Mouse (Mus musculus) hindbrain, postnatal 0 days (tissue): Measurements from ENCODE around the gene Depdc5. TPM values are rescaled to one million over a fixed set of nuclear protein-coding genes. Genes with fewer than 3 reads are reported as not detected.
"Not testable (repeated sequence)": the region's sequence is repeated elsewhere in the genome, so short reads cannot be mapped to it uniquely, and the experiment has no call there.

Experiments used
- ATAC-seq: fragments of 200-750 bp; cut with Nextera tagmentation; 2 replicates; pipeline ENCODE4 v1.8.0; 2017; ENCODE audit warnings: mild to moderate bottlenecking, moderate TSS enrichment, moderate library complexity
- DNase-seq: peaks from one replicate; pipeline ENCODE4 v3.0.0-alpha.2; 2015; ENCODE audit warnings: low spot score
- H3K27ac ChIP-seq: fragments of 300-500 bp; sonication (generic); 2 replicates; pipeline ENCODE4 v1.5.1; 2014; ENCODE audit warnings: mild to moderate bottlenecking
- H3K27me3 ChIP-seq: fragments of 300-500 bp; sonication (generic); 2 replicates; pipeline ENCODE4 v1.6.1; 2014; ENCODE audit warnings: low read length, mixed read lengths; ENCODE audit not compliant: insufficient read depth
- H3K36me3 ChIP-seq: fragments of 300-500 bp; sonication (generic); 2 replicates; pipeline ENCODE4 v1.6.1; 2014; ENCODE audit warnings: low read length, mixed read lengths; ENCODE audit not compliant: insufficient read depth
- H3K4me1 ChIP-seq: fragments of 300-500 bp; sonication (generic); 2 replicates; pipeline ENCODE4 v1.6.1; 2014; ENCODE audit warnings: antibody characterized with exemption, low read length, mixed read lengths; ENCODE audit not compliant: insufficient read depth
- H3K4me2 ChIP-seq: fragments of 300-500 bp; sonication (generic); 2 replicates; pipeline ENCODE4 v1.6.1; 2014; ENCODE audit warnings: low read depth, mild to moderate bottlenecking, low read length, moderate library complexity, mixed read lengths
- H3K4me3 ChIP-seq: fragments of 300-500 bp; sonication (generic); 2 replicates; pipeline ENCODE4 v1.5.1; 2014; ENCODE audit warnings: low read length
- H3K9ac ChIP-seq: fragments of 300-500 bp; sonication (generic); replicated peaks from 2 replicates; pipeline ENCODE4 v1.6.1; 2014; ENCODE audit warnings: mild to moderate bottlenecking, low read length, moderate library complexity, mixed read lengths
- H3K9me3 ChIP-seq: fragments of 300-500 bp; sonication (generic); 2 replicates; pipeline ENCODE4 v1.6.1; 2016; ENCODE audit warnings: low read length, mixed read lengths
- CTCF ChIP-seq: IDR thresholded peaks from 2 replicates; pipeline ENCODE4 v1.5.1; 2016; ENCODE audit warnings: antibody characterized with exemption, control low read depth, low read depth
- WGBS: fragments of 180-500 bp; shearing (Covaris S2); extraction: QIAGEN DNeasy Blood & Tissue Kit; methylation state at CpG from one replicate; pipeline ENCODE4 v1.1.7; 2014; 5-methylcytosine and 5-hydroxymethylcytosine counted together
- polyA plus RNA-seq: library from polyadenylated mRNA; unstranded; fragments of >200 nt; fragmentation: Nextera tagmentation; extraction: Ambion mirVana; gene quantifications from 2 replicates; pipeline ENCODE4 v1.2.1, GENCODE M21; 2015
- total RNA-seq: library from RNA; depleted of rRNA; stranded (reverse); fragments of >200 nt; gene quantifications from 2 replicates; pipeline ENCODE4 v1.2.3, GENCODE M21; 2014

The Depdc5 gene
- total and polyA plus RNA-seq, 2 experiments from 2014 or later: 15.8 to 35.7 TPM

DNA sequence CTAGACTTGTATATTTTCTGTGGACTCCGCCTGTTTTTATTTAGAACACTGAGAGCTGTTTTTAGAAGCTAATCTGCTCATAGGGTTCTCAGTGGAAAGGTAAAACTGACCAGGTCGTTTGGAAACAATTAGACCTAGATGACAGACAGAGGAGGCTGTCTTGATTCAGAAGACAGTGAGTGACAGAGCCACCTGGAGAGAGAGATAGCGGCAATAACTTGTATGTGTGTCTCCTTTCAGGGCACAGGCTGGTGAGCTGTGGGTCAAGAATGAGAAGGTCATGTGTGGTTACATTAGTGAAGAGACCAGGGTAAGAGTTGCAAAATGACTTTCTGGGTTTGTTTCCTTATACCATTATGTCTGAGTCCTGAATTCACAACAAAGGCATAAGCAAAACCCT lies 23.2 kb downstream of the Depdc5 start:
- DNase-seq (no peak), ATAC-seq (no peak)
- WGBS: 70% methylated on average over 3 of the region's 3 CpGs
- Histone ChIP-seq H3K27ac (no peak overlapping the region), H3K4me3 (no peak overlapping the region), H3K27me3 (no peaks in the 10 kb centered on the region), H3K9ac (no peak overlapping the region), H3K36me3 (peaks cover 20% of the 10 kb centered on the region; the same call in 1 of the 2 replicates), H3K4me2 (no peak overlapping the region), H3K4me1 (no peaks in the 10 kb centered on the region), H3K9me3 (no peaks in the 10 kb centered on the region)
- no peak for TF ChIP-seq CTCF

DNA sequence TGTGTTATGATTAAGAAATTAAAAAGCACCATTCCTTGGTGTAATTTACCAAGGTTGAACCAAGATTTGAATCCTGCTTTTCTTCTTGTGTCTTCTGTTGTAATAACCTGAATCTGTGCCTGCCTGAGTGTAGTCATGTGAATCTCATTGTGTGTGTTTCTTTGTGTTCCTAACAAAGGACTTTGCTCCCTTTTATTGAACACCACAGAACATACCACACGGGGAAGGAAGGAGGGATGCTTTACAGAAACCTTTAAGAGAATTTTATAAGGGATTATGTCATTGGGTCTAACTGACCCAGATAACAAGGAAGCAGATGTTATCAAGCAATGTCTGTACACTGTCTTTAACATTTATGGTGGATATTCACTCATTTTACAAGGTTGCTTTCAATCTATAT lies 44.0 kb downstream of the Depdc5 start:
- no peaks in the 10 kb centered on the region for H3K27me3 ChIP-seq
- TF ChIP-seq CTCF: no peak
- H3K4me3 ChIP-seq: no peak overlapping the region
- no peak overlapping the region for H3K9ac ChIP-seq
- ATAC-seq (no peak), DNase-seq (no peak)
- no peaks in the 10 kb centered on the region for H3K4me1 ChIP-seq
- peaks cover 21% of the 10 kb centered on the region; the same call in 1 of the 2 replicates for H3K36me3 ChIP-seq
- H3K4me2 ChIP-seq: no peak overlapping the region
- 20% methylated on average over 1 of the region's 1 CpGs for WGBS
- H3K9me3 ChIP-seq: no peaks in the 10 kb centered on the region
- H3K27ac ChIP-seq: no peak overlapping the region

DNA sequence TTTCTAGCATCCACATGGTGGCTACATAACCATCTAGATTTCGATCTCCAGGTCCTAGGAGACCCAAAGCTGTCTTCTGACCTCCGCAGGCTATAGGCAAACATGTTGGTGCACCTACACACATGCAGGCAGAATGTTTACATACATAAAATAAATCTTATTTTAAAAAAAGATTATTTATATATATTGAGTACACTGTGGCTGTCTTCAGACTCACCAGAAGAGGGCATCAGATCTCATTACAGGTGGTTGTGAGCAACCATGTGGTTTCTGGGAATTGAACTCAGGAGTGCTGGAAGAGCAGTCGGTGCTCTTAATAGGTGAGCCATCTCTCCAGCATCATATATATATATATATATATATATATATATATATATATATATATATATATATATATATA lies 50.6 kb downstream of the Depdc5 start:
- Histone ChIP-seq H3K27me3 (no peaks in the 10 kb centered on the region), H3K9me3 (no peaks in the 10 kb centered on the region), H3K36me3 (peaks cover 20% of the 10 kb centered on the region; the same call in 1 of the 2 replicates), H3K4me2 (no peak overlapping the region), H3K27ac (no peak overlapping the region), H3K4me3 (no peak overlapping the region), H3K4me1 (no peaks in the 10 kb centered on the region), H3K9ac (no peak overlapping the region)
- TF ChIP-seq CTCF: peak; percentile 36; the same call in 1 of the 2 replicates
- DNase-seq (no peak), ATAC-seq (no peak)
- WGBS: 73% methylated on average over 3 of the region's 3 CpGs

DNA sequence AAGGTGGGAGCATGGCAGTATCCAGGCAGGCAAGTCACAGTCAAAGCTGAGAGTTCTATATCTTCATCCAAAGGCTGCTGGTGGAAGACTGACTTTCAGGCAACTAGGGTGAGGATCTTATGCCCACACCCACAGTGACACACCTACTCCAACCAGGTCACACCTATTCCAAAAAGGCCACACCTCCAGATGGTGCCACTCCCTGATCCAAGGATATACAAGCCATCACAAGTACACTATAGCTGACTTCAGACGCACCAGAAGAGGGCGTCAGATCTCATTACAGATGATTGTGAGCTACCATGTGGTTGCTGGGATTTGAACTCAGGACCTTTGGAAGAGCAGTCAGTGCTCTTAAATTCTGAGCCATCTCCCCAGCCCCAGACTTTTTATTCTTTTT lies 55.8 kb downstream of the Depdc5 start:
- H3K4me1 ChIP-seq, H3K27me3 ChIP-seq, ATAC-seq, H3K4me2 ChIP-seq, DNase-seq, H3K9me3 ChIP-seq, H3K9ac ChIP-seq, H3K4me3 ChIP-seq, H3K27ac ChIP-seq: not testable (repeated sequence)
- peaks cover 34% of the 10 kb centered on the region; the same call in 1 of the 2 replicates for H3K36me3 ChIP-seq
- 98% methylated on average over 2 of the region's 2 CpGs for WGBS

DNA sequence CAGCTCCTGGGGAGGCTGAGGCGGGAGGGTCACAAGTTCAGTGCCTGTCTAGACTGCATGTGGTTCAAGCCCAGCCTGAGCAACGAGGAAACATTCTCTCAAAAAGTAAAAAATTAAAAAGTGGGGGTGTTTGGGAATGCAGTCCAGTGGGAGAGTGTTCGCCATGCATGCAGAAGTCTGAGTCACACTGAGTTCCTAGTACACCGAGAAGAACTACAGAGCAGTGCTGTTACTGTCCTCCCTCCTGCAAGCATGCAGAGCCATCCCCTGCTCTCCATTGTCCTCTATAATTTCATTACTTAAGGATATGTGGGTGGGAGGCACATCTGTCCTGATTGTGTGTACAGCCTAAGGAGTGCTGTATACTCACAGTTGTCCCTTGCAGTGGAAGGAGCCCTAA lies 59.4 kb downstream of the Depdc5 start:
- ATAC-seq (no peak), DNase-seq (no peak)
- WGBS: 93% methylated on average over 4 of the region's 4 CpGs
- Histone ChIP-seq H3K4me2 (no peak overlapping the region), H3K4me1 (no peaks in the 10 kb centered on the region), H3K9ac (no peak overlapping the region), H3K27ac (no peak overlapping the region), H3K9me3 (no peaks in the 10 kb centered on the region), H3K27me3 (no peaks in the 10 kb centered on the region), H3K4me3 (no peak overlapping the region), H3K36me3 (peaks cover 51% of the 10 kb centered on the region; the same call in 1 of the 2 replicates)
- TF ChIP-seq CTCF: no peak

DNA sequence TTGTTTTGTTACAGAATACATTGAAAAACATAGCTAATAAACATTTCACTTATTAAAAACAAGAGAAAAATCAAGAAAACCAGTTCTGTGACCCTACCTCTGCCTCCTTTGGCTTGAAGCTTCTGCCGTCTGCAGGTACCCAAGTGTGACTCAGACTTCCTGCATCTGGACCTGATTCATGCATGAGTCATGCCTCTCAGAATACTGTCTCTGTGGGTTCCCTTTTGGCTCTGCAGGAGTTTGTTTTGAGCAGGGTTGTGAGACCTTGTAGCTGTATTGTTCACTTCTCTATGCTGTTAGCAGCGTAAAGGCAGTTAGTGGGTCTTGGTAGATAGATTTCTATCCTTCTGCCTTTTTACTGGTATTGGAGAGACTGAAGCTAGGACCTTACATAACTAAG lies 67.3 kb downstream of the Depdc5 start:
- DNase-seq (no peak), ATAC-seq (no peak)
- Histone ChIP-seq H3K36me3 (peaks cover 50% of the 10 kb centered on the region), H3K9ac (no peak overlapping the region), H3K9me3 (no peaks in the 10 kb centered on the region), H3K27me3 (no peaks in the 10 kb centered on the region), H3K4me1 (no peaks in the 10 kb centered on the region), H3K27ac (no peak overlapping the region), H3K4me3 (no peak overlapping the region), H3K4me2 (no peak overlapping the region)
- TF ChIP-seq CTCF: no peak
- 81% methylated on average over 2 of the region's 2 CpGs for WGBS

DNA sequence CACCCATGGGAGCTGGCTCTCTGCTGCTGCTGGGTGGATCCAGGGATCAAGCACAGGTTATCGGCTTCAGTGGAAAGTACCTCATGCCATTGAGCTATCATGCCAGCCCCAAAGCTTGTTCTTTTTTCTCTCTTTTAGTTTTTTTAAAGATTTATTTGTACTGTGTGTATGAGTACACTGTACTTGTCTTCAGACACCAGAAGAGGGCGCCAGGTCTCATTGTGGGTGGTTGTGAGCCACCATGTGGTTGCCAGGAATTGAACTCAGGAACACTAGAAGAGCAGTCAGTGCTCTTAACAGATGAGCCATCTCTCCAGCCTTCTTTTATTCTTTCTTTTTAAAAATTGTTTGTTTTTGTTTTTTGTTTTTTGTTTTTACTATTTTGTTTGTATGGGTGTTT lies 71.2 kb downstream of the Depdc5 start:
- Histone ChIP-seq H3K27ac (no peak overlapping the region), H3K4me3 (no peak overlapping the region), H3K9ac (no peak overlapping the region), H3K4me1 (no peaks in the 10 kb centered on the region), H3K4me2 (no peak overlapping the region), H3K9me3 (no peaks in the 10 kb centered on the region), H3K36me3 (peaks cover 45% of the 10 kb centered on the region), H3K27me3 (no peaks in the 10 kb centered on the region)
- TF ChIP-seq CTCF: peak; percentile 54
- DNase-seq (peak; percentile 18), ATAC-seq (no peak)
- WGBS: 70% methylated on average over 2 of the region's 2 CpGs
